Mouse (Mus musculus): ENCODE data around the gene Rack1.
A peak's percentile ranks its signal among the peaks of the same experiment; 100 is the strongest.
"Not testable (repeated sequence)": the region's sequence is repeated elsewhere in the genome, so short reads cannot be mapped to it uniquely, and the experiment has no call there.

Rack1 gene

GRCm38 (mm10) chr11:48843202-48843601, 43.1 kb downstream of the Rack1 start:
- DNase-seq: no peak

DNA sequence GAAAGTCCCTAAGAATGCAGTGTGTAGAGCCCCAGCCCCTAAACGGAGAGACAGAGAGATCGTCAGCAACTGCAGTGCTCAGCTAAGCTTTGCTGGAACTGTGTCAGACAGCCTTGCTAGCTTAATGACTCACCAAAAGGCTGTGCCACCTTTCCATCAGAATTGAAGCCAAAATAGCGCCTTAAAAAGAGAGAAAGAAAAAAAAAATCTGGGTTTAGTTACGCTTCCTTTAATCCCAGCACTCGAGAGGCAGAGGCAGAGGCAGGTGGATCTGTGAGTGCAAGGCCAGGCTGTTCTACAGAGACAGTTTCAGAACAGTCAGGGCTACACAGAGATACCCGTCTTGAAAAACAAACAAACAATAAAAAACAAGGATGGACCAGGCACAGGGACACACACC, 44.2 kb downstream of the Rack1 start:
- DNase-seq: no peak

GRCm38 (mm10) chr11:48845244-48845815, 45.2 kb downstream of the Rack1 start:
- DNase-seq: no peak

DNA sequence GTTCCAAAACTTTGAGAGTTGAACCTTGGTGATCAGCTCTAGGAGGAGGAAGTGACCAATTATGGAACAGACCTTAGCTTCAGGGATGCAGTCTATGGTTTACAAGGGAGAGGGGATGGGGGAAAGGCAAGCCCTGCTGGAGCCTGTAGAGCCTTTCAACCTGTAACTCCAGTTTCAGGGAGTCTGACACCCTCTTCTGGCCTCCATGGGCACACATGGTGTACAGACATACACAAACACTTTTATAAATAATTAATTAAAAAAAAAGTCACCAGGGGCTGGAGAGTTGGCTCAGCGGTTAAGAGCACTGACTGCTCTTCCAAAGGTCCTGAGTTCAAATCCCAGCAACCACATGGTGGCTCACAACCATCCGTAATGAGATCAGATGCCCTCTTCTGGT, 46.2 kb downstream of the Rack1 start:
- not testable (repeated sequence) for DNase-seq

- DNase-seq: no peak
These were observed 46.7 kb downstream of the Rack1 start for GRCm38 (mm10) chr11:48846881-48847280.

DNA sequence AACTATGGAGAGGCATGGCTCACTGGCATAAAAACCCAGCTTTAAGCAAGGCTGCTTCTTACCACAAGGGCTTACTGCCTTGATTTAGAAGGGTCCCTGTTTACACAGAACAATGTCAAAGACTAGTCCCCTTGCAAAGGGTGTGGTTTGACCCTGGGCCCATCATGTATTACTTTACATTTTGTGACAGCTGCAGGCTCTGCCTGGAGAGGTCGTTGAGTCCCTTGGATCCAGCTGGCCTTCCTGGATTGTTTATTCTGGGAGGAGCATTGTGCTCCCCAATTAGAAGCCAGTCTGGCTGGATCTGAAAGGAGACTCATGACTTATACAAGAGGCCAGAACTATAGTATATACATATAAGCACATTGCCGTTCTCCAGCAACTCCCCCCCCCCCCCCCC, 50.1 kb downstream of the Rack1 start:
- DNase-seq: no peak

DNA sequence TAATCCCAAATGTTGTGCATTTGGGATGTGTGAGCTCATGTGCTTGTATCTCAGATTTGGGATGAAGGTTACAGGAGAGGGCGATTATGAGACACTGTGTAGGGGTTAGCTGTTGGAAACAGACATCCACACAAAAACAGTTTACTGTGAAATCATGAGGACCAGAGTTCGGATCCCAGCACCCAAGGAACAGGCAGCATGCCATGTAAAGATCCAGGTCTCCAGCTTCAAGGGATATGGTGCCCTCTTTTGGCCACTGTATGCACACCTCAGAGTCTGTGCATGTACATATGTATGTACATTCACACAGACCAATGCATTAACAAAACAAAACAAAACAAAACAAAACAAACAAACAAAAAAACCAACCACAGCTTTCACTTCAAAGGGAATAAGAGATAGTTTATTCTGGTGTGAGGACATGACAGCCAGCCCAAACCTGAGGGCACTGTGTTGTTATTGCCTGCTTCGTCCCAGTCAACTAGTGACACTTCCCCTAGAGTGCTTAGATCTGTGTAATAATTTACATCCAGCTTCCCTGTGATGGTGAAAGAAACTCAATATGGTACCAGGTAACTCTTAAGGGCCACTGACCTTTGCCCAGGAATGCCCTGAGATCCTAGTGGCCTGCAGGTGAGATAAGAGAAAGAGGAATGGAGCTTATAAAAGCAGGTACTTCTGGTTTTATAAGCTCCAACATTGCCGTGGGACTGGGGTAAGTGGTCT, 51.3 kb downstream of the Rack1 start:
- DNase-seq: no peak

DNA sequence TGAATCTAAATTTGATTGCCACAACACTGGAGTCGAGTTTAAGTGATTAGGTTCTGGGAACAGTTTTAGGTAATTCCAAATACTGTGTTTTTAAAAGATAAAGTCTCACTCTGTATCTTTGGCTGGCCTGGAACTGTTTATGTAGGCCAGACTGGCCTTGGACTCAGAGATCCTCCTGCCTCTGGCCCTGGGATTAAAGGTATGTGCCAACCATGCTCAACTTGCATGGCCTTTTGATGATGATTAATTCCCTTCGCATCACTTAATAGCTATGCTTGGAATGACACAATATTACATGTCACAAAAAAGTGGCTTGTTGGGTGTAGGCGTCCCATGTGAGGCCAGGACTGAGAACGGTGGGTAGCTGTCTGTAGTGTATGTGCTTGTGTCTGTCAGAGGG, 52.1 kb downstream of the Rack1 start:
- no peak for DNase-seq

DNA sequence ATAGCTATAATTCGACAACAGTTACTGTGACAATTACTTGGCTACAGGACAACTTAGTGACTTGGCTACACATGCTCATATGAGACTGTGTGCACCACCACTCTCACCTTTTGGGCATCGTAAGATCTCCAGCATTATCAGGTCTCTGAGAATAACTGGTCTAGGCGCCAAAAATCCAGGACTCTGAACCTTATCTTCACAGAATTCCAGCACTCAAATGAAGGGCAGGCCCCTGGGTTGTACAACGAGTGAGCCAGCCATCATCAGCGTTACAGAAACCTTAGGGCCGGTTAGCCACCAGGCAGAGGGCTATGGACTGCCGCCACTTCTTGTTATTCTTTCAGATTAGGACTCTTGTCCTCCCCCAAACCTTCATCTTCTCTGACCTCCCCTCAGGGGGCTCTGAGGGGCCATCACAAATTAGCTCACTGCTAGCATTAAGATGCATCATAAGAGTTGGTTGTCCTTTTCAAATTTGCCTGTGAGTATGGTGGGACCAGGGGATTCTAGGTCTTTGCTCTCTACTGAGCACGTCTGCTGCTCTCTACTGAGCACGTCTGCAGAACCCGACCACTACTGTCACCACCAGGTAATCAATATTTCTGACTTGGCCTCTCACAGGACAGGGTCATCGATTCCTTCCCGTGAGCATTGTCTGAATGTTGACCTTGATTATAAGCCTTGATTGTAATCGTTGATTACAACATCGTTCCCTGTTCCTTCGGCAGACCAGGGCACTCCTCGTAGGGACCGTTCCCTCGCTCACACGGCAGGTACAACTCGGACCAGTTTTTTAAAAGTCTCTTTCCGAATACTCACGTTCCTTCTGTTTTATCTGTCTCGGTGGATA, 52.7 kb downstream of the Rack1 start:
- no peak for DNase-seq

DNA sequence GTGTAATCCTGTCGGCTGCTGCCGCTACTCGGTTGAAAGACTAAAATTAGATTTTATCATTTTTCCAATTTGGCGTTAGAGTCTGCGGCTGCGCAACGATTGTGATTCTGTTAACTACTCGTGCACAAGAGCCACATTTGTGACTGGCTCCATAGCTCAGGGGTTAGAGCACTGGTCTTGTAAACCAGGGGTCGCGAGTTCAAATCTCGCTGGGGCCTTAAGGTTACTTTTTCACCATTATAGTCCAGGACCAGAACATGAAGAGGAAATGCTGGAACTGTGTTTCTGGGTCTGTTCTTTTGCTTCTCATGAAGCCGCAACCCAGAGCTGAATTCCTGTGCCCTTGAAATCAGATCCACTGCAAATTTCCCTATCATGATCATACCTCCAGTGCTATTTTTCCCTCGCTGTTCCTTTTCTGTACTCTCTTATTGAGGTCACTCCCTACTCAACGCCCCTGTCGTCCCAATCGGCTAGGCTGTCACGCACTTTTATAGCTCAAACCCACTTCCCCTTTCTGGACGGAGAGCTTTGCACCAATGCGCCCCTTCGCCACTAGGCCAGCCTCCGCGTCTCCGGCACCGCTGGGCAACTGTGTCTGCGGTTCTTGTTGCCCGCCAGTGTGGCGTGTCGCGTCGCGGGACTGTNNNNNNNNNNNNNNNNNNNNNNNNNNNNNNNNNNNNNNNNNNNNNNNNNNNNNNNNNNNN, 53.5 kb downstream of the Rack1 start:
- DNase-seq: peak; percentile 88
